Mouse (Mus musculus): ENCODE measurements around the gene Zmynd8.

- no peak for TF ChIP-seq CTCF (IDR thresholded peaks at IDR 0.05; ENCODE audit: low read depth)
- no peak for TF ChIP-seq EP300 (IDR thresholded peaks at IDR 0.05; ENCODE audit: low read depth)
Measured at GRCm38 (mm10) chr2:165896171-165896570, 2.6 kb downstream of the Zmynd8 start.

All from liver, postnatal 0 days (tissue).